Mouse (Mus musculus) lung, postnatal 0 days (tissue): Measurements from ENCODE around the gene Prkcz.

Experiments used
- CTCF ChIP-seq: IDR thresholded peaks from 2 replicates; pipeline ENCODE4 v1.5.1; 2016; ENCODE audit warnings: antibody characterized with exemption, mild to moderate bottlenecking
- EP300 ChIP-seq: IDR thresholded peaks from 2 replicates; pipeline ENCODE4 v1.6.1; 2016; ENCODE audit warnings: antibody characterized with exemption, mild to moderate bottlenecking, control low read depth

- TF ChIP-seq CTCF: no peak
- TF ChIP-seq EP300: no peak
These were observed 14.8 kb downstream of the Prkcz start for GRCm38 (mm10) chr4:155346350-155346749.
